Mouse (Mus musculus): ENCODE data around the gene Itgb5. TPM values are rescaled to one million over a fixed set of nuclear protein-coding genes. Genes with fewer than 3 reads are reported as not detected.

The Itgb5 gene
- polyA plus RNA-seq, 1 experiment from 2014 or later, result 4.9 TPM

GRCm38 (mm10) chr16:33904553-33904952 lies 75.1 kb downstream of the Itgb5 start:
- no peak for ATAC-seq (ENCODE audit: low read depth)
- H3K4me1 ChIP-seq (ENCODE audit: control insufficient read depth, low read depth, low read length), result no peaks in the 10 kb centered on the region
- WGBS (ENCODE audit: insufficient replicate concordance), result 67% methylated on average over 5 of the region's 5 CpGs

GRCm38 (mm10) chr16:33908239-33908638 lies 78.8 kb downstream of the Itgb5 start:
- H3K27ac ChIP-seq (ENCODE audit: low read length), result no peak overlapping the region
- no peaks in the 10 kb centered on the region for H3K4me1 ChIP-seq (ENCODE audit: control insufficient read depth, low read depth, low read length)
- no peak for ATAC-seq (ENCODE audit: low read depth)
- no peak overlapping the region for H3K9ac ChIP-seq (ENCODE audit: low read depth, low read length)
- H3K27me3 ChIP-seq (ENCODE audit: control insufficient read depth, insufficient read depth, low read depth, low read length), result no peaks in the 10 kb centered on the region
- 64% methylated on average over 4 of the region's 4 CpGs for WGBS (ENCODE audit: insufficient replicate concordance)
- no peak overlapping the region for H3K4me3 ChIP-seq (ENCODE audit: low read depth, low read length)
- no peaks in the 10 kb centered on the region for H3K9me3 ChIP-seq (replicated peaks; ENCODE audit: control insufficient read depth, low read length)
- H3K4me2 ChIP-seq (ENCODE audit: low read depth, low read length), result no peak overlapping the region
- H3K36me3 ChIP-seq (ENCODE audit: control insufficient read depth, insufficient read depth), result no peaks in the 10 kb centered on the region

More at GRCm38 (mm10) chr16:33904553-33904952, 75.1 kb downstream of the Itgb5 start:
- H3K4me3 ChIP-seq (ENCODE audit: low read depth, low read length), result no peak overlapping the region
- H3K9ac ChIP-seq (ENCODE audit: low read depth, low read length), result no peak overlapping the region
- H3K9me3 ChIP-seq (replicated peaks; ENCODE audit: control insufficient read depth, low read length), result no peaks in the 10 kb centered on the region
- no peaks in the 10 kb centered on the region for H3K27me3 ChIP-seq (ENCODE audit: control insufficient read depth, insufficient read depth, low read depth, low read length)
- H3K36me3 ChIP-seq (ENCODE audit: control insufficient read depth, insufficient read depth), result no peaks in the 10 kb centered on the region
- H3K4me2 ChIP-seq (ENCODE audit: low read depth, low read length), result no peak overlapping the region
- H3K27ac ChIP-seq (ENCODE audit: low read length), result no peak overlapping the region

- Histone ChIP-seq H3K9me3 (replicated peaks; ENCODE audit: control insufficient read depth, low read length) (no peaks in the 10 kb centered on the region), H3K36me3 (ENCODE audit: control insufficient read depth, insufficient read depth) (no peaks in the 10 kb centered on the region), H3K4me2 (ENCODE audit: low read depth, low read length) (no peak overlapping the region), H3K4me3 (ENCODE audit: low read depth, low read length) (no peak overlapping the region), H3K4me1 (ENCODE audit: control insufficient read depth, low read depth, low read length) (peaks cover 8% of the 10 kb centered on the region), H3K9ac (ENCODE audit: low read depth, low read length) (no peak overlapping the region), H3K27me3 (ENCODE audit: control insufficient read depth, insufficient read depth, low read depth, low read length) (no peaks in the 10 kb centered on the region), H3K27ac (ENCODE audit: low read length) (no peak overlapping the region; the same call in 1 of the 2 replicates)
- 44% methylated on average over 4 of the region's 4 CpGs for WGBS (ENCODE audit: insufficient replicate concordance)
- ATAC-seq (ENCODE audit: low read depth), result no peak
Observed at GRCm38 (mm10) chr16:33914997-33915396, 85.5 kb downstream of the Itgb5 start.

GRCm38 (mm10) chr16:33916473-33917251 lies 87.2 kb downstream of the Itgb5 start:
- H3K4me1 ChIP-seq (ENCODE audit: control insufficient read depth, low read depth, low read length), result peaks cover 8% of the 10 kb centered on the region
- no peaks in the 10 kb centered on the region for H3K9me3 ChIP-seq (replicated peaks; ENCODE audit: control insufficient read depth, low read length)
- peak; percentile 70 for ATAC-seq (ENCODE audit: low read depth)
- WGBS (ENCODE audit: insufficient replicate concordance), result 49% methylated on average over 12 of the region's 12 CpGs
- H3K27ac ChIP-seq (ENCODE audit: low read length), result peak overlapping the region; percentile 50
- H3K4me2 ChIP-seq (ENCODE audit: low read depth, low read length), result no peak overlapping the region
- H3K27me3 ChIP-seq (ENCODE audit: control insufficient read depth, insufficient read depth, low read depth, low read length), result no peaks in the 10 kb centered on the region
- H3K36me3 ChIP-seq (ENCODE audit: control insufficient read depth, insufficient read depth), result no peaks in the 10 kb centered on the region
- no peak overlapping the region for H3K4me3 ChIP-seq (ENCODE audit: low read depth, low read length)
- H3K9ac ChIP-seq (ENCODE audit: low read depth, low read length), result no peak overlapping the region

GRCm38 (mm10) chr16:33917390-33917789 lies 87.9 kb downstream of the Itgb5 start:
- H3K36me3 ChIP-seq (ENCODE audit: control insufficient read depth, insufficient read depth), result no peaks in the 10 kb centered on the region
- H3K9me3 ChIP-seq (replicated peaks; ENCODE audit: control insufficient read depth, low read length), result no peaks in the 10 kb centered on the region
- H3K27me3 ChIP-seq (ENCODE audit: control insufficient read depth, insufficient read depth, low read depth, low read length), result no peaks in the 10 kb centered on the region
- WGBS (ENCODE audit: insufficient replicate concordance), result 62% methylated on average over 5 of the region's 5 CpGs
- H3K4me3 ChIP-seq (ENCODE audit: low read depth, low read length), result no peak overlapping the region
- no peak overlapping the region for H3K9ac ChIP-seq (ENCODE audit: low read depth, low read length)
- H3K4me1 ChIP-seq (ENCODE audit: control insufficient read depth, low read depth, low read length), result peaks cover 14% of the 10 kb centered on the region
- 0 out of 2 replicates have a peak, but pooled peaks have one; percentile 3 for ATAC-seq (ENCODE audit: low read depth)
- no peak overlapping the region for H3K4me2 ChIP-seq (ENCODE audit: low read depth, low read length)
- H3K27ac ChIP-seq (ENCODE audit: low read length), result peak overlapping the region; percentile 50

- 79% methylated on average over 5 of the region's 5 CpGs for WGBS (ENCODE audit: insufficient replicate concordance)
- no peak for ATAC-seq (ENCODE audit: low read depth)
- H3K27me3 ChIP-seq (ENCODE audit: control insufficient read depth, insufficient read depth, low read depth, low read length), result no peaks in the 10 kb centered on the region
Observed at GRCm38 (mm10) chr16:33917926-33918325, 88.5 kb downstream of the Itgb5 start.

GRCm38 (mm10) chr16:33921514-33921913 lies 92.0 kb downstream of the Itgb5 start:
- Histone ChIP-seq H3K4me1 (ENCODE audit: control insufficient read depth, low read depth, low read length) (peaks cover 25% of the 10 kb centered on the region), H3K9me3 (replicated peaks; ENCODE audit: control insufficient read depth, low read length) (no peaks in the 10 kb centered on the region), H3K36me3 (ENCODE audit: control insufficient read depth, insufficient read depth) (no peaks in the 10 kb centered on the region), H3K9ac (ENCODE audit: low read depth, low read length) (no peak overlapping the region), H3K4me3 (ENCODE audit: low read depth, low read length) (no peak overlapping the region), H3K27me3 (ENCODE audit: control insufficient read depth, insufficient read depth, low read depth, low read length) (no peaks in the 10 kb centered on the region), H3K27ac (ENCODE audit: low read length) (peak overlapping the region; percentile 67), H3K4me2 (ENCODE audit: low read depth, low read length) (peak overlapping the region; percentile 33)
- 30% methylated on average over 5 of the region's 5 CpGs for WGBS (ENCODE audit: insufficient replicate concordance)
- ATAC-seq (ENCODE audit: low read depth), result no peak

More at GRCm38 (mm10) chr16:33917926-33918325, 88.5 kb downstream of the Itgb5 start:
- H3K4me1 ChIP-seq (ENCODE audit: control insufficient read depth, low read depth, low read length), result peaks cover 20% of the 10 kb centered on the region
- H3K9me3 ChIP-seq (replicated peaks; ENCODE audit: control insufficient read depth, low read length), result no peaks in the 10 kb centered on the region
- no peak overlapping the region for H3K4me3 ChIP-seq (ENCODE audit: low read depth, low read length)
- no peak overlapping the region for H3K27ac ChIP-seq (ENCODE audit: low read length)
- H3K9ac ChIP-seq (ENCODE audit: low read depth, low read length), result no peak overlapping the region
- no peaks in the 10 kb centered on the region for H3K36me3 ChIP-seq (ENCODE audit: control insufficient read depth, insufficient read depth)
- no peak overlapping the region for H3K4me2 ChIP-seq (ENCODE audit: low read depth, low read length)

GRCm38 (mm10) chr16:33922111-33923000 lies 92.9 kb downstream of the Itgb5 start:
- Histone ChIP-seq H3K4me2 (ENCODE audit: low read depth, low read length) (peak overlapping the region; percentile 33), H3K27me3 (ENCODE audit: control insufficient read depth, insufficient read depth, low read depth, low read length) (no peaks in the 10 kb centered on the region), H3K4me1 (ENCODE audit: control insufficient read depth, low read depth, low read length) (peaks cover 22% of the 10 kb centered on the region), H3K36me3 (ENCODE audit: control insufficient read depth, insufficient read depth) (no peaks in the 10 kb centered on the region), H3K4me3 (ENCODE audit: low read depth, low read length) (peak overlapping the region; percentile 15; the same call in 1 of the 2 replicates), H3K9me3 (replicated peaks; ENCODE audit: control insufficient read depth, low read length) (no peaks in the 10 kb centered on the region), H3K27ac (ENCODE audit: low read length) (peak overlapping the region; percentile 67), H3K9ac (ENCODE audit: low read depth, low read length) (no peak overlapping the region)
- peak; percentile 69 for ATAC-seq (ENCODE audit: low read depth)
- WGBS (ENCODE audit: insufficient replicate concordance), result 12% methylated on average over 18 of the region's 18 CpGs

GRCm38 (mm10) chr16:33923001-33923316 lies 93.5 kb downstream of the Itgb5 start:
- no peaks in the 10 kb centered on the region for H3K36me3 ChIP-seq (ENCODE audit: control insufficient read depth, insufficient read depth)
- ATAC-seq (ENCODE audit: low read depth), result no peak
- H3K4me1 ChIP-seq (ENCODE audit: control insufficient read depth, low read depth, low read length), result peaks cover 22% of the 10 kb centered on the region
- 20% methylated on average over 5 of the region's 5 CpGs for WGBS (ENCODE audit: insufficient replicate concordance)
- H3K9me3 ChIP-seq (replicated peaks; ENCODE audit: control insufficient read depth, low read length), result no peaks in the 10 kb centered on the region
- H3K4me2 ChIP-seq (ENCODE audit: low read depth, low read length), result no peak overlapping the region
- no peak overlapping the region for H3K9ac ChIP-seq (ENCODE audit: low read depth, low read length)
- H3K4me3 ChIP-seq (ENCODE audit: low read depth, low read length), result no peak overlapping the region
- H3K27me3 ChIP-seq (ENCODE audit: control insufficient read depth, insufficient read depth, low read depth, low read length), result no peaks in the 10 kb centered on the region
- H3K27ac ChIP-seq (ENCODE audit: low read length), result peak overlapping the region; percentile 21

Data from liver, embryonic 16.5 days (tissue).